Mouse (Mus musculus): ENCODE results near the gene Zbtb20.

- TF ChIP-seq CTCF (IDR thresholded peaks at IDR 0.05; ENCODE audit: extremely low read depth, insufficient read length, insufficient replicate concordance, low read depth, low read length) (no peak), POLR2A (IDR thresholded peaks at IDR 0.05; ENCODE audit: low read depth, low read length) (no peak)
Observed at GRCm38 (mm10) chr16:43504151-43504550, 628.5 kb downstream of the Zbtb20 start.

All from small intestine, adult 2 months (tissue).